Mouse (Mus musculus) retina, adult 2 months (tissue): Measurements from ENCODE around the gene Spns1.
"Not testable (repeated sequence)": the region's sequence is repeated elsewhere in the genome, so short reads cannot be mapped to it uniquely, and the experiment has no call there.

Experiments
- DNase-seq: peaks from one replicate; pipeline ENCODE4 v3.0.0-alpha.2; 2012; ENCODE audit warnings: low read depth, low spot score

Spns1 gene

GRCm38 (mm10) chr7:126339521-126339971 is 37.7 kb downstream of the Spns1 start:
- DNase-seq = no peak

GRCm38 (mm10) chr7:126338906-126339305 is 38.3 kb downstream of the Spns1 start:
- no peak for DNase-seq

GRCm38 (mm10) chr7:126335556-126335955 is 41.7 kb downstream of the Spns1 start:
- no peak for DNase-seq

- no peak for DNase-seq
Measured at GRCm38 (mm10) chr7:126332691-126333090, 44.6 kb downstream of the Spns1 start.

GRCm38 (mm10) chr7:126330693-126331092 is 46.6 kb downstream of the Spns1 start:
- no peak for DNase-seq

GRCm38 (mm10) chr7:126329907-126330645 is 47.2 kb downstream of the Spns1 start:
- no peak for DNase-seq

GRCm38 (mm10) chr7:126328848-126329247 is 48.4 kb downstream of the Spns1 start:
- not testable (repeated sequence) for DNase-seq

- not testable (repeated sequence) for DNase-seq
Measured at GRCm38 (mm10) chr7:126325576-126326273, 51.5 kb downstream of the Spns1 start.

- no peak for DNase-seq
Measured at GRCm38 (mm10) chr7:126324791-126325190, 52.5 kb downstream of the Spns1 start.

GRCm38 (mm10) chr7:126323729-126324128 is 53.5 kb downstream of the Spns1 start:
- peak; percentile 68 for DNase-seq
